Mouse (Mus musculus): ENCODE measurements around the gene Prkab2. TPM values are rescaled to one million over a fixed set of nuclear protein-coding genes. Genes with fewer than 3 reads are reported as not detected.

Prkab2 gene
- polyA plus RNA-seq, 1 experiment from 2014 or later: 9.9 TPM

DNA sequence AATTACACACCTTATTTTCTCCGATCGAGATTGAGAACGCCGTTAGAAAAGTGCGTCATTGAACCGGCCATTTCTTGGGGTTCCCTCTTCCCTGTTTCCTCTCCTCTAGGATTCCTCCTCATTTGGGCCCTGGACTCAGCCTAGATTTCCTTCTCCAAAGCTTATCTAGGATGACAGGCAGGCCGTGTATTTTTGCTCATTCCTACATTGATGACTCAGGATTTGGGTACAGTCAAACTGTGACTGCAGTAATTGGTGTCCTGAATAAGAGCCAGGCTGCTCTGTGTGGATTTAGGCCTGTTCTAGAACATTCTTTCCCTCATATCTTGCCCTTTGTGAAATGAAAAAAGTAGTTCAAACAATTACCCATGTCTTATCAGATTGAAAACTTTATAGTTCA is 1.8 kb downstream of the Prkab2 start:
- Histone ChIP-seq H3K9ac (ENCODE audit: low read depth, low read length) (no peak overlapping the region), H3K4me3 (ENCODE audit: low read depth, low read length) (peak overlapping the region; percentile 91; the same call in 1 of the 2 replicates)
- 80% methylated on average over 7 of the region's 7 CpGs for WGBS

DNA sequence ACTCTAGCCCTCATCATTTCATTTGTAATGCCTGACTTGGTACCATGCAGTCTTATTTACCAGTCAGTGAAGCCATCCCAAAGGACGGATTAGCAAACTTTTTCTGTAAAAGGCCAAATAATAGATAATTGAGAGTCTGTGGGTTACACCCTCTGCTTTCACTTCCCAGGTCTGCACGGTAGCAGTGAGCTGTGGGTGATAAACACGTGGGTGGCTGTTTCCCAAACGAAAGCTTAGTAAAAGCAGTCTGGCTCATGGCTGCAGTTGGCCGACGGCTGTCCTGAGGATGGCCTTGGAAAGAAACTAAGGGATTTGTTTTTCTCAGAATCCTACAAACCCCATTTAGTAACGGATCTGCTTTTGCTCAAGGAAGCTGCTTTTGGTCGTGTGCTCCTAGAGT is 3.2 kb downstream of the Prkab2 start:
- no peak overlapping the region for H3K9ac ChIP-seq (ENCODE audit: low read depth, low read length)
- H3K36me3 ChIP-seq (ENCODE audit: control insufficient read depth, insufficient read depth, low read length): peaks cover 25% of the 10 kb centered on the region
- DNase-seq (ENCODE audit: low spot score) (no peak), ATAC-seq (ENCODE audit: low read depth) (no peak)
- no peak overlapping the region for H3K27ac ChIP-seq (replicated peaks; ENCODE audit: low read depth, low read length)
- H3K4me2 ChIP-seq (ENCODE audit: low read depth, low read length): no peak overlapping the region
- H3K4me3 ChIP-seq (ENCODE audit: low read depth, low read length): no peak overlapping the region
- 63% methylated on average over 8 of the region's 8 CpGs for WGBS
- H3K4me1 ChIP-seq (ENCODE audit: control insufficient read depth, insufficient read depth, low read length): 0 out of 2 replicates have a peak, but pooled peaks cover 13% of the 10 kb centered on the region
- H3K9me3 ChIP-seq (ENCODE audit: control insufficient read depth, low read length): no peaks in the 10 kb centered on the region
- H3K27me3 ChIP-seq (replicated peaks; ENCODE audit: control insufficient read depth, insufficient read depth, low read length): no peaks in the 10 kb centered on the region

More for the DNA sequence above, 1.8 kb downstream of the Prkab2 start:
- Histone ChIP-seq H3K4me2 (ENCODE audit: low read depth, low read length) (peak overlapping the region; percentile 89; the same call in 1 of the 2 replicates), H3K4me1 (ENCODE audit: control insufficient read depth, insufficient read depth, low read length) (0 out of 2 replicates have a peak, but pooled peaks cover 13% of the 10 kb centered on the region), H3K27ac (replicated peaks; ENCODE audit: low read depth, low read length) (no peak overlapping the region), H3K36me3 (ENCODE audit: control insufficient read depth, insufficient read depth, low read length) (peaks cover 25% of the 10 kb centered on the region), H3K27me3 (replicated peaks; ENCODE audit: control insufficient read depth, insufficient read depth, low read length) (no peaks in the 10 kb centered on the region), H3K9me3 (ENCODE audit: control insufficient read depth, low read length) (no peaks in the 10 kb centered on the region)
- ATAC-seq (ENCODE audit: low read depth) (no peak), DNase-seq (ENCODE audit: low spot score) (no peak)

DNA sequence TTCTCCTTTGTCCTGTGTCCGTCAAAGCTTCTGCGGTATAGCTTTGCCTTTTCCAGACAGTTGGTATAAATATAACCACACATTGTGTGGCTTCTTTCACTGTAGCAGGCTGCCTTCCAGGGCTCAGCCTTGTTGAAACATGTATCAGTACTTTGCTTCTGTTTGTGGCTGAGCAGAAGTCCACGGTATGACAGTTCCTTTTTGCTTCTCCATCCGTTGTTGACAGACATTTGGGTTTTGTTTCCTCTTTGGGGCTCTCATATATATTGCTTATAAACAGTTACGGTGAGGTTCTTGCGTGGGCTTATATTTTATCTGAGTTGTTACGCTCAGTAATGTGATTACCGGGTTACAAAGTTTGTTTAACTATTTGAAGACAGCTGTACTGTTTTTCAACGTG is 7.5 kb downstream of the Prkab2 start:
- Histone ChIP-seq H3K4me2 (ENCODE audit: low read depth, low read length) (no peak overlapping the region), H3K9me3 (ENCODE audit: control insufficient read depth, low read length) (no peaks in the 10 kb centered on the region), H3K9ac (ENCODE audit: low read depth, low read length) (no peak overlapping the region), H3K27ac (replicated peaks; ENCODE audit: low read depth, low read length) (no peak overlapping the region), H3K36me3 (ENCODE audit: control insufficient read depth, insufficient read depth, low read length) (peaks cover 57% of the 10 kb centered on the region), H3K4me1 (ENCODE audit: control insufficient read depth, insufficient read depth, low read length) (no peaks in the 10 kb centered on the region), H3K27me3 (replicated peaks; ENCODE audit: control insufficient read depth, insufficient read depth, low read length) (no peaks in the 10 kb centered on the region), H3K4me3 (ENCODE audit: low read depth, low read length) (no peak overlapping the region)
- 63% methylated on average over 9 of the region's 9 CpGs for WGBS
- ATAC-seq (ENCODE audit: low read depth) (0 out of 2 replicates have a peak, but pooled peaks have one; percentile 33), DNase-seq (ENCODE audit: low spot score) (no peak)

DNA sequence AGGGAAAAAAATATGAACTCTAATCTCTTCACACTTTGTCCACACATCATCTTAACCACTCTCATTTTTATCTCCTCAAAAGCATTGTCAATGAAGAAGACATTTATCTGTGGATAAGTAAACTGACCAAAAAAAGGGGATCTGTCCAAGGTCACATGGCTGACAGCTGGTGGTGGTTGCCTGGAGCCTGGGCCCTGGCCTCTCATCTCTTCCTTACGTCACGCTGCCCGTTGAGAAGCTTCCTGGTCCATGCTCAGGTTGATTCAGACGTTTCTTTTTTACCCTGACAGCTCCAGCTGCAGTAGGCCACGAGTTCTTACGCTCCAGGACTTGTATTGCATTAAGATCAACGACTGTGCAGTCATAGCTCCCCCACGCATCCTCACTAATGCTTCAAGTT is 8.2 kb downstream of the Prkab2 start:
- 65% methylated on average over 8 of the region's 8 CpGs for WGBS
- H3K36me3 ChIP-seq (ENCODE audit: control insufficient read depth, insufficient read depth, low read length): peaks cover 60% of the 10 kb centered on the region
- H3K27ac ChIP-seq (replicated peaks; ENCODE audit: low read depth, low read length): peak overlapping the region; percentile 33; the same call in 1 of the 2 replicates
- H3K9ac ChIP-seq (ENCODE audit: low read depth, low read length): no peak overlapping the region
- DNase-seq (ENCODE audit: low spot score) (no peak), ATAC-seq (ENCODE audit: low read depth) (no peak)
- H3K4me2 ChIP-seq (ENCODE audit: low read depth, low read length): no peak overlapping the region
- no peaks in the 10 kb centered on the region for H3K9me3 ChIP-seq (ENCODE audit: control insufficient read depth, low read length)
- H3K4me3 ChIP-seq (ENCODE audit: low read depth, low read length): no peak overlapping the region
- no peaks in the 10 kb centered on the region for H3K27me3 ChIP-seq (replicated peaks; ENCODE audit: control insufficient read depth, insufficient read depth, low read length)
- H3K4me1 ChIP-seq (ENCODE audit: control insufficient read depth, insufficient read depth, low read length): no peaks in the 10 kb centered on the region

DNA sequence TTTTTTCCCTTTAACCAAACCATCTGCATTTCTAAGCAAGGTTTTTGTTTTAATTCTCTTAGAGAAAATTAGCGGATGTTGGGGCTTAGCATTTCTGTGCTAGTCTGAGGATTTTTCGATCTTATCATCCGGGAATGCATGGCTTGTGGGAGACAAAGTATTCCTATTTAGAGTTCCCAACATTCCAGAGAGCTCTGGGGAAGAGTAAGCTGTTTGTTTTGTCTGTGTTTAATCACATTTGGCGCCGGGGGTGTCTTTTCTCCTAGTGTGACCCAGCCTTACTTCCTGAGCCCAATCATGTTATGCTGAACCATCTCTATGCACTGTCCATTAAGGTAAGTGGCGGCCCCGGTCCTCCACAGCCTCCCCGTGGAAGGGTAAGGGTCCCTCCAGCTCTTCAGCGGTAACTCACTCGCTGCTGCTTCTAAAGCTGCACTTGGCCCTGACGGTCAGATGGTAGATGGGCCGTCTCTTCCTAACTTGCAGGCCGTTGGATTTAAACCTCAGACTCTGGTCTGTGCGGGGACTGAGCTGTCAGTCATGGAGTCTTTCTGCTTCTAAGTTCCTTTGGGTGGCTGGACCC is 9.2 kb downstream of the Prkab2 start:
- Histone ChIP-seq H3K36me3 (ENCODE audit: control insufficient read depth, insufficient read depth, low read length) (peaks cover 59% of the 10 kb centered on the region), H3K27me3 (replicated peaks; ENCODE audit: control insufficient read depth, insufficient read depth, low read length) (no peaks in the 10 kb centered on the region), H3K9ac (ENCODE audit: low read depth, low read length) (no peak overlapping the region), H3K4me3 (ENCODE audit: low read depth, low read length) (no peak overlapping the region), H3K27ac (replicated peaks; ENCODE audit: low read depth, low read length) (no peak overlapping the region), H3K4me1 (ENCODE audit: control insufficient read depth, insufficient read depth, low read length) (no peaks in the 10 kb centered on the region), H3K4me2 (ENCODE audit: low read depth, low read length) (no peak overlapping the region), H3K9me3 (ENCODE audit: control insufficient read depth, low read length) (no peaks in the 10 kb centered on the region)
- WGBS: 63% methylated on average over 14 of the region's 14 CpGs
- DNase-seq (ENCODE audit: low spot score) (peak; percentile 63), ATAC-seq (ENCODE audit: low read depth) (no peak)

DNA sequence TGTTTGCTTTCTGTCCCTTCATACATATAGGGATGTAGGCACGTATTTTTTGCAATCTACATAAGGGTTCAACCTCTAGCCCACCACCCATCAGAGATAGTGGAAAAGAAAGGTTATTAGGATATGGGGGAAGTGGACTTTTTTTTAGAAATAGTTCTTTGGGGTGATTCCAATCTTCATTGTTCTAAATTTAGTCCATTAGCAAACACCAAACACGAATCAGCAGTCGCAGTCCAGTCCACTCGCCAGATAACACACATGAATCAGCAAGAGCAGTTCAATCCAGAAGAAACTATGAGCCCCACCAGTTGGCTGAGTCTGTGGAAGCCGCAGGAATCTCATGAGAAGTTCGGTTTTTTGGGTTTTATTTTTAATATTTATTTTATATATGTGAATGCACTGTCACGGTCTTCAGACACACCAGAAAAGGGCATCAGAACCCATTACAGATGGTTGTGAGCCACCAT is 16.7 kb downstream of the Prkab2 start, which contains the start of gene Gm17651:
Gm17651 (minus strand) TSS at position 51 of the 467 bp plus-strand sequence.
- H3K4me2 ChIP-seq (ENCODE audit: low read depth, low read length): no peak within 1 kb of the TSS
- WGBS: 89% methylated on average over 7 of the region's 7 CpGs

DNA sequence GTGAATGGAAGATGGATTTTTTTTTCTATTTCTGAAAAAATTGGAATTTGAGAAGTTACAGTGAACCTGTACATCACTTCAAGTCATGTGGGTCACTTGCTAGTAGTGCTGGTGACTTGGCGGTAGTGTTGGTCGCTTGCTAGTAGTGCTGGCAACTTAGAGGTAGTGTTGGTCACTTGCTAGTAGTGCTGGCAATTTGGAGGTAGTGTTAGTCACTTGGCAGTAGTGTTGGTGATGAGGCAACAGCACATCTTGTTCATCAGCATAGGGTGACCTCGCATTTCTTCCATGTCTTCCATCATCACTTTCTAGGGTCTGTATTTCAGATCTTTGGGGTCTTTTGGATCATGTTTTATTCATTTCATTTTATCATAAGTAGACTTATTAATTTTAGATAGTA is 18.1 kb downstream of the Prkab2 start:
- 92% methylated on average over 3 of the region's 3 CpGs for WGBS
- no peaks in the 10 kb centered on the region for H3K27me3 ChIP-seq (replicated peaks; ENCODE audit: control insufficient read depth, insufficient read depth, low read length)
- H3K4me1 ChIP-seq (ENCODE audit: control insufficient read depth, insufficient read depth, low read length): no peaks in the 10 kb centered on the region
- no peaks in the 10 kb centered on the region for H3K9me3 ChIP-seq (ENCODE audit: control insufficient read depth, low read length)
- no peaks in the 10 kb centered on the region for H3K36me3 ChIP-seq (ENCODE audit: control insufficient read depth, insufficient read depth, low read length)
- no peak overlapping the region for H3K4me2 ChIP-seq (ENCODE audit: low read depth, low read length)
- ATAC-seq (ENCODE audit: low read depth): no peak
- H3K4me3 ChIP-seq (ENCODE audit: low read depth, low read length): no peak overlapping the region
- H3K9ac ChIP-seq (ENCODE audit: low read depth, low read length): no peak overlapping the region
- DNase-seq (ENCODE audit: low spot score): no peak
- no peak overlapping the region for H3K27ac ChIP-seq (replicated peaks; ENCODE audit: low read depth, low read length)

More for the DNA sequence above, 16.7 kb downstream of the Prkab2 start, which contains the start of gene Gm17651:
- H3K9ac ChIP-seq (ENCODE audit: low read depth, low read length): no peak within 1 kb of the TSS
- peaks cover 9% of the 10 kb centered on the region for H3K36me3 ChIP-seq (ENCODE audit: control insufficient read depth, insufficient read depth, low read length)
- no peak for ATAC-seq (ENCODE audit: low read depth)
- DNase-seq (ENCODE audit: low spot score): no peak
- no peaks in the 10 kb centered on the region for H3K4me1 ChIP-seq (ENCODE audit: control insufficient read depth, insufficient read depth, low read length)
- no peaks in the 10 kb centered on the region for H3K27me3 ChIP-seq (replicated peaks; ENCODE audit: control insufficient read depth, insufficient read depth, low read length)
- no peak within 1 kb of the TSS for H3K4me3 ChIP-seq (ENCODE audit: low read depth, low read length)
- no peak within 1 kb of the TSS for H3K27ac ChIP-seq (replicated peaks; ENCODE audit: low read depth, low read length)
- H3K9me3 ChIP-seq (ENCODE audit: control insufficient read depth, low read length): no peaks in the 10 kb centered on the region

DNA sequence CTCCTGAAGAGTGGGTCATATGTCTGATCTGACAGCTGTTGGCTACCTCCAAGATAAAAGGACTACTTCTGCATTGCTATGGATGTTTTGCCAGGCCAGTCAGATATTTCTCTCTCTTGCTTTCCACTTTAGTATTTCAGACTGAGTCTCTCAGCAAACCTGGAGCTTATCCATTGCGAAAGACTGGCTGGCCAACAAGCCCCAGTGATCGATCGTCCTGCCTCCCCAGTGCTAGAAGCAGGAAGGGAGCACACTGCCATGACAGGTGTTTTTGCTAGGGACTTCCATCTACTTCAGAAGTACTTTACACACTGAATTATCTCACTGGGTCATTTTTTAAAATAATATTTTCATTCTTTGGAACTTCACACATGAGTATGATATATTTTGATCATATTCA is 20.4 kb downstream of the Prkab2 start:
- H3K4me3 ChIP-seq (ENCODE audit: low read depth, low read length): no peak overlapping the region
- DNase-seq (ENCODE audit: low spot score) (no peak), ATAC-seq (ENCODE audit: low read depth) (no peak)
- no peak overlapping the region for H3K9ac ChIP-seq (ENCODE audit: low read depth, low read length)
- H3K9me3 ChIP-seq (ENCODE audit: control insufficient read depth, low read length): no peaks in the 10 kb centered on the region
- H3K36me3 ChIP-seq (ENCODE audit: control insufficient read depth, insufficient read depth, low read length): no peaks in the 10 kb centered on the region
- H3K4me2 ChIP-seq (ENCODE audit: low read depth, low read length): no peak overlapping the region
- H3K27ac ChIP-seq (replicated peaks; ENCODE audit: low read depth, low read length): no peak overlapping the region
- WGBS: 93% methylated on average over 3 of the region's 3 CpGs
- H3K27me3 ChIP-seq (replicated peaks; ENCODE audit: control insufficient read depth, insufficient read depth, low read length): no peaks in the 10 kb centered on the region
- peaks cover 6% of the 10 kb centered on the region; the same call in 1 of the 2 replicates for H3K4me1 ChIP-seq (ENCODE audit: control insufficient read depth, insufficient read depth, low read length)
